Mouse (Mus musculus) frontal cortex, adult (tissue): Measurements from ENCODE around the gene Aff1.

Experiments
- ATAC-seq: cut with Nextera tagmentation; 2 replicates; pipeline ENCODE4 v1.9.2; 2017; ENCODE audit warnings: mild to moderate bottlenecking, moderate library complexity, mixed read lengths; ENCODE audit not compliant: low TSS enrichment

Gene Aff1

DNA sequence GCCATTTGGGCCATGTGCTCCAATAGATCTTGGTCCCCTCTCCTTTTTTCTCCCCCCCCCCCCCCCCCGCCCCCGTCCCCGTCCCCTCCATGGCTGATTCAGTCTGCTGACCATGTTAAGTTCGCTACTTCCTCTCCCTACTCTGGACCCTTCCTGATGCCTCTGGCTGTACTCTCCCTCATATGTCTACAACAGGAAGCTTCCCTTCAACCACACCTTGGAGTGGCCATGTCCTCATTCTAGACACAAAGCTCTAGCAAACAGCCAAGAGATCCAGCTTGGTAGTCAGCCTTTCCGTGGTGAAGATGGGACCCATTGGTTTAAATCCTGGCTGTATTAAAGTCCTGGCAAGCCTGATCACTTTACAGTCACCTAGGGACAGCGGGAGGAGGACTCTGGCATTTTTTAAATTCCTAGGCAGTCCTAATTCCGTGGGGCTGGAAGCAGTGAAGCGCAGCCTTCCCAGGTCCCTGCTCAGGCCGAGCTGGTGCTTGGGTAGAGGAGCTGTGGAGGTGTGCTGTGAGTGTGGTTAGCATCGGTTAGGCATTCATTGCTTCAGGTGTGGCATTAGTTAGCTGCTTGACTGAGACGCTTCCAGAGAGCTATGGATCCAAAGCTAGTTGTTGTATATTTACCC is 144.1 kb downstream of the Aff1 start:
- ATAC-seq: no peak

DNA sequence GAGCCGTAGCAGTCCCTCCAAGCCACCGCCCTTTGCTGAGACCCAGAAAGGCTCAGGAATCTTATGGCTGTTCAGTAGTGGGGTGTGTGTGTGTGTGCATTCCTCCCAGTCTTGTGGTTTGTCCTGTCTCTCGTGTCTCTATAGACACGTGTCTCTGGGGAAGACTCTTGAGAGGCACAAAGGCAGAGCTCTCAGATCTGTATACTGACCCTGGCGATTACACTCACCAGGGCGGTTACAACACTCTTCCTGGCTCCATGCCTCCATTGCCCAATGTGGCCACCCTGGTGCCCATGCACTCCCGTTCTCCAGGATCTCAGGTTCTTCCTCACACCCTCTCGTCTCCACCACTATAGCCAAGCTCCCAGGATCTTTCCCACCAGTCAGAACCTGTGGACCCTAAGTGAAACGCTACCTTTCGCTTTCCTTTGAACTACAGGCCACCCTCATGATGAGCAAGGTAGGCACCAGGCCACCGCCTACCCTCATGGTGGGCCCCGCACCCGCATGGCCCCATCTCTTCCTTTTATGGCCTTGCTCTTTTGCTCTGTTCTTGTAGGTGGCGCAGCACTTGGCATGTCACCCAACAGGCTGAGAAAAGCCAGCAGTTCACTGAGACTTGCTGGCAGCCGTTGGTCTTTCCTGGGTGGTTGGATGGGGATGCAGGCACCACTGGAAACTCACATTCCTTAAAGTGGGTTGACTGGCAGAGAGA is 146.5 kb downstream of the Aff1 start:
- no peak for ATAC-seq

DNA sequence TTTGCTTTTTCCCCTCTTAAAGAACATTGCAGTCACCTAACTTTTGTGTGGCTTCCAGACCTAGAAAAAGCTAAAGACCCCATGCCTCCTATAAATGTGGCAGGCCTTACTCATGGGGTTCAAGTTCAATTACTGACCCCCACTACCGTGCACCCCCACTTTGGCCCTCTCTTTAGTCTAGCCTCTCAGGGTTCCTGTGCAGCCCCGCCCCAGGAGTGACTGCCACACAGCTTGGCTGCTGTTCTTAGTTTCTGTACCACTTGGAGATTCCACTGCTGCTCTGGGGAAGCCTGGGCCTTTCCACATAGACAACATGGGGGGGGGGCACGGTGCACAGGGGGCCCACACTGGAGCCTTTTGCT is 147.1 kb downstream of the Aff1 start:
- no peak for ATAC-seq

DNA sequence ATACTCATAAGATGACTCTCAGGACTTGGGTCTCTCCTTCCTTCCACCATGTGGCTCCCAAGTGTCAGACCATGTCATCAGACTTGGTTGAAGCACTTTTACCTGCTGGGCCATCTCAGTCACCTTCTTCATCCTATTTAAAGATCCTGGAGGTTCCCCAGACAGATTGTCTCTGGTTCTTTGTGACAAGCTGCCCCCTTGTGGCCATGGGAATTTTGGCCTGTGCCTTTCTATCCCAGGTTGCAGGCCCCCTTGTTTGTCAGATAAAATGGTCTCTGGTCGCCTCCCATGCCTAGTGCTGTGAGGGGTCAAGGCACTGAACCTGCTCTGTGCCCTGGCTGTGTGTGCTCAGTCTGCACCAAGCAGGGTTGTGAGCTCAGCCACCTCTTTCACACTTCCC is 151.8 kb downstream of the Aff1 start:
- 0 out of 2 replicates have a peak, but pooled peaks have one; percentile 38 for ATAC-seq

GRCm38 (mm10) chr5:103845418-103846153 is 153.4 kb downstream of the Aff1 start:
- ATAC-seq: peak; percentile 64

DNA sequence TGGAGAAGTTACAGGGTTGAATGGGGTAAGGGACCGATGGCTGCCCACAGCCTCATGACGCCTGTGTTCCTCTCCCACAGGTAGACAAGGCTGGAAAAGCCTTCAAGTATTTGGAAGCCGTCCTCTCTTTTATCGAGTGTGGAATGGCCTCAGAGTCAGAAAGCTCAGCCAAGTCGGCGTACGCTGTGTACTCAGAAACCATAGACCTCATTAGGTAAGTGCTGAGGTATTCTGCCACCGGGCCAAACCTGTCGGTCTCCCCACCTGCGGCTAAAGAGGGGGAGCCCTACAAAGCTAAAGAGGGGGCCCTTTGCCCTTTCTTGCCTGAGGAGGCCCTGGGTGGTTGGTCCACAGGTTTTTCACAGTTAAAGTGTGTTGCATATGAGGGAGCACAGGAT is 154.0 kb downstream of the Aff1 start:
- no peak for ATAC-seq

- ATAC-seq: no peak
Measured at GRCm38 (mm10) chr5:103846609-103847008, 154.4 kb downstream of the Aff1 start.

GRCm38 (mm10) chr5:103848546-103848945 is 156.4 kb downstream of the Aff1 start:
- no peak for ATAC-seq

DNA sequence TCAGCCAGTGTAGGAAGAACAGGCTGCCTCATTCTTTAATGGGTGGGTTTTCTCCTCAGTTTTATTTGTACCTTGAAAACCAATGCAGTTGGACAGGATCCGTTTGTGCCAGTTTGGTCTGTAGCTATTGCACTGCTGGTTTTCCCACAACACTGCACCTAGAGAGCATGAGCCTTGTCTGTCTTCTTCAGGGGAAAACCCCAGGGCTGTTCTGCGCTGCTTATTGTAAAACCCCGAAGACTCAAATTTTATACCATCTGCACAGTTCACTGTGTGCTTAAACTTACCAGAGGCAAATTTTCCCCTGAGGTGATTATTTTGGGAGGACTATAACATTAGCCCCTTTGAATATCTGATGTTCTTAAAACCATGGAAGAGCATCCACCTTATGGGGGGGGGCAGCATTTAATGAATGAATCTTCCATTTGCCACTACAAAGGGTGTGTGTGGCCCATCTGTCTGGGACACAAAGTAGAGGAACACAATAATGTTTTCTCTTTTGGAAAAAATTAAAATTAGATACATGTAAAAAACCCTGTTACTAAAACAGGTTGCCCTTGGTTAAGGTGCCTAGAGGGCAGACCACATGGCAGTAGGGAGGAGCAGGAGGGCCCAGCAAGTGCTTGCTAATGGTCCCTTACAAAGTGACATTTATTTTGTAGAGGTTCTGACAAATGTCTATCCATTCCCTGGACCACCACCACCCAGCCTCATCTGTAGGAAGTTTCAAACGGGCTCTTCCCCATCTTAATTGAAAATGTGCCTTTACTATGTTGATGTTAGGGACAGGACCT is 160.8 kb downstream of the Aff1 start:
- no peak for ATAC-seq

- ATAC-seq: peak; percentile 91
Measured at GRCm38 (mm10) chr5:103854041-103854806, 162.1 kb downstream of the Aff1 start.

DNA sequence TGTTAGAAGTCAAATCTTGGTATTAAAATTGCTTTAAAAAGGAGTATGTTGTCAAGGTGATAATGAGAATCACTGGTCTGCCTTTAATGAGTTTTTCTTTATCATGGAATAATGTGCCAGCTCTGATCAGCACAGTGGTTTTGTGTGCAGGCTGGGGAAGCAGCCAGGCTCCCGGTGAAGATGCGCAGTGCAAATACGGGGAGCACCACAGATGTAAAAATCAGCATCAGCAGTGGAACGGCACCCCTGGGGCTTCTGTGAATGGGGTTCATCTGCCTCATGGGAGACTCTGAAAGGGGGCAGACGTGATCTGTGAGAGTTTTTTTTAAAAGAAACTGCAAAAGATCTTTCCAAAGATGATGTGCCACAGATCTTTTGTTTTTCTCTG is 162.6 kb downstream of the Aff1 start:
- ATAC-seq: no peak

DNA sequence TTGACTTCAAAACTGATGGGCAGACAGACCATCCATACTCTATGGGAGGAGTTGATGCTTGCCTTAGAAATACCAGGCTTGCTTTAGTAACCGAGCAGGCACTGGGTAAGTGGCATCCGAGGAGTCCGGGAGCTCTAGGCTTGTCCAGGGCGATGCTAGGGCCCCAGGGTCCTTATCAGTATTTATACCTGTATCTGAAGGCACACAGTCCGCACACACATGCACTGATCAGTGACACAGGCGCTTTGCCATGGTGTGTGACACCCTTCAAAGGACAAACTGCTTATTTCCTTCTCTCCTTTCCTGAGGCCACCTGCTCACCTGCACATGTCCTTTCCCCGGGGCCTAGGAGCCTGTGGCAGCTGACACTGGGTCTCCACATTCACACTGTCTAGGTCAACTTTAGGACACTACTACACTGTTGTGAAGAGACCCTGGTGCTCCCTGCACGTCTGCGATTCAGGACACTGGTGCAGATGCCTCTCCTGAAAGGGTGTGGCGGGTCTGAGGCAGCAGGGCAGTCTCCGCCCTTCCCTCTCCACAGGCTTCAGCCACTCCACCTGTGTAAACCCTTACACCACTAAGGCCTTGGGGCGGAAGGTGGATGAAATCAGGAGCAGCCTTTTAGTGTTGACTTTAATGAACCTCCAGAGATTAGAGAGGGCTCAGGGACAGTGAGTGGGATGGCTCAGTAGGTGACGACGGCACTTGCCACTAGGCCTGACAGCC is 163.5 kb downstream of the Aff1 start:
- no peak for ATAC-seq

DNA sequence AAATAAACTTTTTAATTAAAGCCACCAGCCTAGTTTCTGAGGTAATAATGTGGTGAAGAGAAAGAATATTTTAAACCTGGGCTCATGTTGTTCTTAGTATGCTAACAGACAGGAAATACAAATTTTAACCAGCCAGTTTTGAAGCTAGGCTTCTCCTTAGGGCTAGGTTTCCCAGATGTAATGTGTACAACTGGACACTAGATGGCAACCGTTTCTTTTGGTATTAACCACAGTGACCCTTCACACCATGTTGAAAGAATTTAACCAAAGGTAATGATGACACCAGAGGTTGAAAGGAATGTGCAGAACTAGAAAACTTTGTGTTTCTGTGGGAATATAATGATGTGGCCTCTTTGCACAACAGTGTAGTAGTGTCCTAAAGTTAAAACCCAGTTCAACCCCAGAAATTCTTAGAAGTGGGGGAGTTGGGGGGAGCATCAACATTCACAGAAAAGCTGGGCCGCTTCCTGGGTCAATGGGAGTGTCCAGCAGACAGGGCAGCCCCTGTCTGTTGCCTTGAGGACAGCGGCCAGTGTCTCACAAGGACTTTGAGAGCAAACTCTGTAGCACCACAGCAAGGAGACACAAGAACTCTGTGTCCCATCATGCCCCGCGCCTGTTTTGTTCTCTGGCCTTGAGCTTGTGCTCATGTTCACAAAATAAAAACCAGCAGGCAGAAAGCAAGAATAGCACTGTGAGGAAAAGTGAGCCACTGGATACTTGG is 164.3 kb downstream of the Aff1 start:
- ATAC-seq: 0 out of 2 replicates have a peak, but pooled peaks have one; percentile 8

DNA sequence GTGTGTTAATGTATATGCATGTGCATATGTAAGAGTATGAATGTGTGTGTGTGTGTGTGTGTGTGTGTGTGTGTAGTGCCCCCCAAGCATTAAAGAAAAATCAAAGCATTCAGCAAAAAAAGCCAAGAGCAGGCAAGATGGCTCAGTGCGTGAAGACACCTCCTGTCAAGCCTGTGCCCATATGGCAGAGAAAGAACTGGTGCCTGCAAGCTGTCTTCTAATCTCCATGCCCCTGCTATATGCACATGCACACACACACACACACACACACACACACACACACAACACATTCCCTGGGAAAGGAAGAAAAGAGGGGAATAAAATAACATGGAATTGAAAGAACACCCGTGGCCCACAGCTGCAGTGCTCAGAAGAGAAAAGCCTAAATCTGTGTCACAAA is 165.0 kb downstream of the Aff1 start:
- no peak for ATAC-seq

DNA sequence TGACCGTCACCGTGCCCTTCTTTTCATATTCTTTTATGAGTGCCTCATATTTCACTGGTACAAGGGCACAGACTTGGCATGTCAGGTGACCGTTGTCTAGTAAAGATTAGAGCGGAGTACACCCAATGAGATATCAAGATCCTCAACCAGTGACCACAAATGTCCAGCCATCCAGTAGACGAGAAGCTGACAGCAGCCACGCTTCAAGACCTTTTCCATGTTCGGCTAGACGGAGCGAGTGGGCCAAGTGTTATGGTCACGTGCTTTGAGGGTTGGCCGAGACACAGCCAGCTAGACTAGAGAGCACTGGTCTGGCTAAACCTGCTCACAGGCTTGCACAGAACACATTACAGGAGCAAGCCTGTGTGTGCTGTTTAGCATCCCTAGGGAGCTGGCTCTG is 168.4 kb downstream of the Aff1 start:
- ATAC-seq: no peak

- ATAC-seq: no peak
Measured at GRCm38 (mm10) chr5:103863759-103864158, 171.6 kb downstream of the Aff1 start.

- ATAC-seq: no peak
Measured at GRCm38 (mm10) chr5:103889766-103890165, 197.6 kb downstream of the Aff1 start.

- ATAC-seq: no peak
Measured at GRCm38 (mm10) chr5:103898310-103898709, 206.1 kb downstream of the Aff1 start.
